30 mouse cellular contexts compared by ENCODE assay signal in genomic region chr5:114275991-114276390, GRCm38 (mm10). TPM values are rescaled to one million over a fixed set of nuclear protein-coding genes. Genes with fewer than 3 reads are reported as not detected.
"Had no signal": no experiment of that assay in that cellular context is flagged by ENCODE, and none has a peak within 500 bp of the region (broad histone marks: within the 10 kb centered on the region; RNA-seq: fewer than 3 reads in every experiment).

No protein-coding gene starts in this region.

- H3K9ac ChIP-seq: heart, embryonic 13.5 days; heart, embryonic 15.5 days; hindbrain, embryonic 15.5 days; kidney, embryonic 15.5 days; limb, embryonic 13.5 days; limb, embryonic 15.5 days; liver, embryonic 12.5 days had no signal

- H3K9me3 ChIP-seq: heart, embryonic 13.5 days; heart, embryonic 15.5 days; hindbrain, embryonic 15.5 days; kidney, embryonic 15.5 days; limb, embryonic 13.5 days; limb, embryonic 15.5 days; liver, embryonic 12.5 days had no signal

- H3K4me2 ChIP-seq: heart, embryonic 11.5 days; heart, embryonic 13.5 days; heart, embryonic 15.5 days; hindbrain, embryonic 15.5 days; kidney, embryonic 15.5 days; limb, embryonic 13.5 days; limb, embryonic 15.5 days; liver, embryonic 12.5 days had no signal

- H3K27ac ChIP-seq: heart, adult 2 months; heart, embryonic 13.5 days; heart, embryonic 15.5 days; hindbrain, embryonic 15.5 days; hindbrain, postnatal 0 days; kidney, embryonic 15.5 days; kidney, postnatal 0 days; limb, embryonic 13.5 days; limb, embryonic 15.5 days; liver, embryonic 12.5 days had no signal

- DNase-seq: gastrocnemius, postnatal 14 days; gastrocnemius, postnatal 36 days; heart, adult 11 months; heart, adult 2 months; heart, postnatal 14 days; heart, postnatal 36 days; kidney, adult 11 months; kidney, adult 2 months; kidney, adult 9 months; kidney, postnatal 14 days; kidney, postnatal 36 days; layer of hippocampus, adult 9-11 months; layer of hippocampus, postnatal 36 days; left cerebral cortex, postnatal 4 days had no signal

- H3K36me3 ChIP-seq: heart, embryonic 13.5 days; heart, embryonic 15.5 days; hindbrain, embryonic 15.5 days; kidney, embryonic 15.5 days; limb, embryonic 13.5 days; limb, embryonic 15.5 days; liver, embryonic 12.5 days had no signal

- ATAC-seq: hindbrain, postnatal 0 days; intestine, embryonic 16.5 days; liver, embryonic 12.5 days had no signal

- H3K4me3 ChIP-seq: heart, adult 2 months; heart, embryonic 13.5 days; heart, embryonic 15.5 days; hindbrain, embryonic 15.5 days; kidney, embryonic 15.5 days; limb, embryonic 13.5 days; limb, embryonic 15.5 days; liver, embryonic 12.5 days had no signal

RNA-seq across cellular contexts. Expression of gene Foxn4, which starts 2.4 kb away (rescaled TPM):
- polyA plus RNA-seq: heart, embryonic 11.5 days; heart, embryonic 13.5 days; heart, postnatal 0 days; intestine, embryonic 14.5 days; intestine, embryonic 16.5 days; kidney, adult 2 months; kidney, embryonic 15.5 days; kidney, postnatal 0 days; large intestine, adult 2 months; limb, embryonic 11.5 days; limb, embryonic 13.5 days; limb, embryonic 15.5 days; liver, adult 2 months; liver, embryonic 12.5 days had no signal

RNA-seq across cellular contexts. Expression of gene Myo1h, which starts 13.0 kb away (rescaled TPM):
- polyA plus RNA-seq: liver, adult 2 months had no signal
